Mouse (Mus musculus) myocyte (in vitro differentiated cells): ENCODE data around the gene Misp. TPM values are rescaled to one million over a fixed set of nuclear protein-coding genes. Genes with fewer than 3 reads are reported as not detected.

Experiments used
- H3K27me3 ChIP-seq: one replicate; pipeline ENCODE4 v1.6.1; 2011; ENCODE audit not compliant: control insufficient read depth, insufficient read depth, insufficient read length
- H3K36me3 ChIP-seq: one replicate; pipeline ENCODE4 v1.6.1; 2011; ENCODE audit not compliant: control insufficient read depth, insufficient read depth
- H3K4me2 ChIP-seq: one replicate; pipeline ENCODE4 v1.6.1; 2011; ENCODE audit warnings: low read depth, control low read depth
- H3K4me3 ChIP-seq: one replicate; pipeline ENCODE4 v1.5.1; 2011; ENCODE audit warnings: mild to moderate bottlenecking, control low read depth, moderate library complexity
- H3K79me2 ChIP-seq: one replicate; pipeline ENCODE4 v1.6.1; 2011; ENCODE audit not compliant: control insufficient read depth, insufficient read depth
- H3ac ChIP-seq: one replicate; pipeline ENCODE4 v1.6.1; 2011; ENCODE audit not compliant: control insufficient read depth, insufficient read length
- CEBPB ChIP-seq: IDR thresholded peaks from 2 replicates; pipeline ENCODE4 v1.6.1; 2011; ENCODE audit warnings: mild to moderate bottlenecking, moderate library complexity; ENCODE audit not compliant: poor library complexity, insufficient read depth, severe bottlenecking
- E2F4 ChIP-seq: IDR thresholded peaks from one replicate; pipeline ENCODE4 v1.6.1; 2011; ENCODE audit warnings: mild to moderate bottlenecking, control low read depth, moderate library complexity; ENCODE audit not compliant: insufficient read depth
- MAX ChIP-seq: IDR thresholded peaks from one replicate; pipeline ENCODE4 v1.6.1; 2011; ENCODE audit warnings: low read depth, mild to moderate bottlenecking, control low read depth
- MYOD1 ChIP-seq, 3 experiments: IDR thresholded peaks; one replicate each; pipeline ENCODE4 v1.6.1; 2011; ENCODE audit warnings: control low read depth in 2 of 3, low read depth in 2 of 3, mild to moderate bottlenecking in 2 of 3, moderate library complexity in 1 of 3; ENCODE audit not compliant: insufficient read length in 2 of 3, control insufficient read depth in 1 of 3
- MYOG ChIP-seq, 3 experiments: IDR thresholded peaks; one replicate each; pipeline ENCODE4 v1.6.1; 2011; ENCODE audit warnings: control low read depth in 2 of 3, low read depth in 2 of 3, mild to moderate bottlenecking in 2 of 3; ENCODE audit not compliant: insufficient read length in 2 of 3, control insufficient read depth in 1 of 3, insufficient read depth in 1 of 3
- POLR2A ChIP-seq: IDR thresholded peaks from one replicate; pipeline ENCODE4 v1.6.1; 2011; ENCODE audit warnings: low read depth, mild to moderate bottlenecking, control low read depth, moderate library complexity; ENCODE audit not compliant: insufficient read length
- POLR2AphosphoS2 ChIP-seq: IDR thresholded peaks from one replicate; pipeline ENCODE4 v1.6.1; 2011; ENCODE audit warnings: low read depth, control low read depth; ENCODE audit not compliant: insufficient read length
- REST ChIP-seq: IDR thresholded peaks from one replicate; pipeline ENCODE4 v1.6.1; 2011; ENCODE audit warnings: mild to moderate bottlenecking, control low read depth, moderate library complexity; ENCODE audit not compliant: insufficient read depth, insufficient read length
- TCF12 ChIP-seq: IDR thresholded peaks from one replicate; pipeline ENCODE4 v1.6.1; 2011; ENCODE audit warnings: mild to moderate bottlenecking, control low read depth; ENCODE audit not compliant: poor library complexity, insufficient read depth, severe bottlenecking
- TCF3 ChIP-seq: IDR thresholded peaks from one replicate; pipeline ENCODE4 v1.6.1; 2011; ENCODE audit warnings: low read depth, control low read depth; ENCODE audit not compliant: insufficient read length
- USF1 ChIP-seq: IDR thresholded peaks from one replicate; pipeline ENCODE4 v1.6.1; 2011; ENCODE audit warnings: low read depth, mild to moderate bottlenecking, control low read depth, moderate library complexity
- polyA plus RNA-seq: library from polyadenylated mRNA; unstranded; fragments of >200 nt; fragmentation: generic; extraction: Trizol; gene quantifications from one replicate; pipeline ENCODE4 v1.2.1, GENCODE M21; 2012; ENCODE audit warnings: missing spikeins

The Misp gene
- polyA plus RNA-seq, 1 experiment = 0.06 TPM

GRCm38 (mm10) chr10:79861230-79862048, 40.6 kb downstream of the Misp start:
- Histone ChIP-seq H3K27me3 (no peaks in the 10 kb centered on the region), H3K36me3 (peaks cover 49% of the 10 kb centered on the region), H3K4me3 (no peak overlapping the region), H3K79me2 (peaks cover 49% of the 10 kb centered on the region), H3K4me2 (no peak overlapping the region), H3ac (no peak overlapping the region)
- peak; percentile 74 for TF ChIP-seq POLR2AphosphoS2
- peak; percentile 50 for TF ChIP-seq POLR2A
- no peak for TF ChIP-seq MAX

GRCm38 (mm10) chr10:79862049-79862788, 41.4 kb downstream of the Misp start:
- TF ChIP-seq TCF3 = no peak
- peak; percentile 66 for TF ChIP-seq POLR2AphosphoS2
- Histone ChIP-seq H3K79me2 (peaks cover 41% of the 10 kb centered on the region), H3K36me3 (peaks cover 46% of the 10 kb centered on the region), H3K4me2 (no peak overlapping the region), H3K4me3 (no peak overlapping the region), H3ac (no peak overlapping the region), H3K27me3 (no peaks in the 10 kb centered on the region)

DNA sequence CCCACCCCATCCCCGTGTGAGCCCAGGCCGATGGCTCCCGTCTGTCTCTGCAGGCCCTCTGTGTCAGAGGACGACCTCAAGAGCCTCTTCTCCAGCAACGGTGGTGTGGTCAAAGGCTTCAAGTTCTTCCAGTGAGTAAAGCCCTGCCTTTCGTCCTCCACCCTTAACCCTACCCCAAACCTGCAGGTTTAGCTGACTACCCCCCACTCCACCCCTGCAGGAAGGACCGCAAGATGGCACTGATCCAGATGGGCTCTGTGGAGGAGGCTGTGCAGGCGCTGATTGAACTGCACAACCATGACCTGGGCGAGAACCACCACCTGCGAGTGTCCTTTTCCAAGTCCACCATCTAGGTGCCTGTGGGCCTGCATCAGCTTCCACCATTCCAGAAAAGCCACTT, 42.1 kb downstream of the Misp start:
- peaks cover 46% of the 10 kb centered on the region for H3K36me3 ChIP-seq
- H3K4me2 ChIP-seq = no peak overlapping the region
- no peak for TF ChIP-seq CEBPB
- no peak for TF ChIP-seq TCF3
- no peak for TF ChIP-seq USF1
- no peak for TF ChIP-seq MYOD1 (IDR thresholded peaks at IDR 0.05; ENCODE audit: control insufficient read depth in 1 of 3, insufficient read length in 2 of 3, low read depth in 2 of 3)
- TF ChIP-seq E2F4 = no peak
- no peak for TF ChIP-seq MAX
- TF ChIP-seq REST = no peak
- TF ChIP-seq POLR2A = no peak
- TF ChIP-seq TCF12 = no peak
- TF ChIP-seq MYOG (IDR thresholded peaks at IDR 0.05; ENCODE audit: control insufficient read depth in 1 of 3, insufficient read depth in 1 of 3, insufficient read length in 2 of 3, low read depth in 2 of 3) = no peak
- TF ChIP-seq POLR2AphosphoS2 = no peak
- H3K27me3 ChIP-seq = no peaks in the 10 kb centered on the region
- no peak overlapping the region for H3K4me3 ChIP-seq
- no peak overlapping the region for H3ac ChIP-seq
- peaks cover 34% of the 10 kb centered on the region for H3K79me2 ChIP-seq

- peaks cover 40% of the 10 kb centered on the region for H3K36me3 ChIP-seq
- no peak overlapping the region for H3K4me3 ChIP-seq
- TF ChIP-seq USF1 (no peak), E2F4 (no peak), MAX (no peak), POLR2AphosphoS2 (peak; percentile 14), MYOD1 (IDR thresholded peaks at IDR 0.05; ENCODE audit: control insufficient read depth in 1 of 3, insufficient read length in 2 of 3, low read depth in 2 of 3) (no peak), REST (no peak), MYOG (IDR thresholded peaks at IDR 0.05; ENCODE audit: control insufficient read depth in 1 of 3, insufficient read depth in 1 of 3, insufficient read length in 2 of 3, low read depth in 2 of 3) (no peak), CEBPB (no peak)
- H3K4me2 ChIP-seq = no peak overlapping the region
- no peaks in the 10 kb centered on the region for H3K27me3 ChIP-seq
- H3K79me2 ChIP-seq = peaks cover 17% of the 10 kb centered on the region
- no peak overlapping the region for H3ac ChIP-seq
These were observed 43.8 kb downstream of the Misp start for GRCm38 (mm10) chr10:79864351-79865188.

GRCm38 (mm10) chr10:79865189-79865601, 44.4 kb downstream of the Misp start:
- no peak for TF ChIP-seq TCF12
- TF ChIP-seq POLR2A = peak; percentile 53
- peak; percentile 83 for TF ChIP-seq POLR2AphosphoS2
- H3K79me2 ChIP-seq = peaks cover 11% of the 10 kb centered on the region
- H3K36me3 ChIP-seq = peaks cover 34% of the 10 kb centered on the region
- no peak overlapping the region for H3ac ChIP-seq
- H3K27me3 ChIP-seq = no peaks in the 10 kb centered on the region
- H3K4me3 ChIP-seq = no peak overlapping the region
- no peak overlapping the region for H3K4me2 ChIP-seq
